13 mouse cellular contexts compared by ENCODE assay signal in the genomic region with DNA sequence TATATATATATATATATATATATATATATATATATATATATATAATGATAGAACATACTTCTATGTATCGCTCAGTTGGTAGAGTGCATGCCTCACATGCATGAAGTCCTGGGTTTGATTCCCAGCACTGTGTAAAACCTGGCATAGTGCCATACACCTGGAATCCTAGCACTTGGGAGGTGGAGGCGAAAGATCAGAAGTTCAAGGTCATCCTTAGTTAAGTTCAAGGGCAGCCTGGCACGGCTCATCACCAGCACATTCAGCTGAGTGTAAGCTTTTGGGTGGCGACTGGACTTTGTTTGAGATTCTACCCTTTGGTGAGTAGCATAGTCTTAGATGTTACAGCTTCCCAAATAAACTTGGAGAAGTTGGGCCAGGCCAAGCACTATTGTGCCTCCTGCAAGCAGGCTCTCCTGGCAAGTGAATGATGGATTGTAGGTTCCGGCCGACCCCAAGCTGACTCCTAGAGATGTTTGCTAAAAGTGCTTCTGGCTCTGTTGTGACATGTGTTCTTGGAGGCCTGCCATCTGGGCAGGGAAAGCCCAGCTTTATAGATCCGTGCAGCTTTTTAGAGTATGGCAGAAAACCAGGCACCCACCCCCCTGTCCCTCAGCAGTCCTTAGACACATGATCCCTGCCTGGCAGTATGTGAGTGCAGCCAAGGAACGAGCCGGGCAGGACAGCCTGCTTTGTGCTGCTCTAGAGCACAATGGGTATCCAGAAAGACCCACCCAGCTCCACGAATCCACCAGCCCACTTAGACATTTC. TPM values are rescaled to one million over a fixed set of nuclear protein-coding genes. Genes with fewer than 3 reads are reported as not detected.
DNase-seq lines count a peak whose midpoint lies in the region; ATAC-seq and TF ChIP-seq lines count a peak whose summit lies in the region.
"Had no signal": no experiment of that assay in that cellular context is flagged by ENCODE, and none has a peak within 500 bp of the region (broad histone marks: within the 10 kb centered on the region; RNA-seq: fewer than 3 reads in every experiment).

No protein-coding gene starts in this region.

- no peaks in the 10 kb centered on the region for H3K9me3 ChIP-seq in hindbrain, embryonic 14.5 days (ENCODE audit: control insufficient read depth, low read length)
- no peaks in the 10 kb centered on the region for H3K9me3 ChIP-seq in hindbrain, embryonic 11.5 days (ENCODE audit: control insufficient read depth, low read length)
- H3K9me3 ChIP-seq in midbrain, postnatal 0 days (ENCODE audit: low read length): no peaks in the 10 kb centered on the region
- H3K9me3 ChIP-seq in midbrain, embryonic 16.5 days (replicated peaks; ENCODE audit: control insufficient read depth, low read length, poor library complexity, severe bottlenecking): no peaks in the 10 kb centered on the region
- no peaks in the 10 kb centered on the region for H3K9me3 ChIP-seq in embryonic facial prominence, embryonic 15.5 days (replicated peaks)
- no peaks in the 10 kb centered on the region; the same call in 1 of the 2 replicates for H3K9me3 ChIP-seq in stomach, embryonic 16.5 days (replicated peaks; ENCODE audit: control insufficient read depth, low read length)
- H3K9me3 ChIP-seq: heart, embryonic 15.5 days had no signal

- peak; percentile 56 for DNase-seq in hindbrain, embryonic 14.5 days (ENCODE audit: low spot score)
- DNase-seq in hindbrain, embryonic 11.5 days (ENCODE audit: low spot score): no peak
- DNase-seq in midbrain, postnatal 0 days (ENCODE audit: low spot score): peak; percentile 65
- DNase-seq: gastrocnemius, postnatal 14 days had no signal

- H3K4me2 ChIP-seq in hindbrain, embryonic 14.5 days (replicated peaks): no peak overlapping the region
- no peak overlapping the region for H3K4me2 ChIP-seq in hindbrain, embryonic 11.5 days (replicated peaks; ENCODE audit: low read depth, low read length)
- no peak overlapping the region for H3K4me2 ChIP-seq in midbrain, postnatal 0 days (ENCODE audit: low read depth, low read length, poor library complexity, severe bottlenecking)
- no peak overlapping the region for H3K4me2 ChIP-seq in midbrain, embryonic 16.5 days (ENCODE audit: low read length)
- H3K4me2 ChIP-seq in embryonic facial prominence, embryonic 15.5 days (replicated peaks): no peak overlapping the region
- H3K4me2 ChIP-seq in stomach, embryonic 16.5 days (ENCODE audit: low read depth, low read length): no peak overlapping the region
- H3K4me2 ChIP-seq: heart, embryonic 15.5 days had no signal

- H3K27ac ChIP-seq in hindbrain, embryonic 14.5 days: no peak overlapping the region
- H3K27ac ChIP-seq in hindbrain, embryonic 11.5 days (ENCODE audit: low read depth, low read length): no peak overlapping the region
- H3K27ac ChIP-seq in midbrain, postnatal 0 days (ENCODE audit: low read depth, low read length): no peak overlapping the region
- no peak overlapping the region for H3K27ac ChIP-seq in midbrain, embryonic 16.5 days (ENCODE audit: low read length)
- no peak overlapping the region for H3K27ac ChIP-seq in embryonic facial prominence, embryonic 15.5 days (replicated peaks)
- H3K27ac ChIP-seq in stomach, embryonic 16.5 days (ENCODE audit: low read length): no peak overlapping the region
- H3K27ac ChIP-seq: heart, embryonic 15.5 days; left cerebral cortex, adult 2 months; macrophage had no signal

- no peak overlapping the region for H3K4me3 ChIP-seq in hindbrain, embryonic 14.5 days (replicated peaks; ENCODE audit: low read length)
- no peak overlapping the region for H3K4me3 ChIP-seq in hindbrain, embryonic 11.5 days (ENCODE audit: low read depth, low read length)
- H3K4me3 ChIP-seq in midbrain, postnatal 0 days (ENCODE audit: low read depth, low read length): no peak overlapping the region
- no peak overlapping the region for H3K4me3 ChIP-seq in midbrain, embryonic 16.5 days (ENCODE audit: low read depth, low read length)
- H3K4me3 ChIP-seq in embryonic facial prominence, embryonic 15.5 days (replicated peaks): no peak overlapping the region
- H3K4me3 ChIP-seq in stomach, embryonic 16.5 days (replicated peaks; ENCODE audit: low read length): no peak overlapping the region
- H3K4me3 ChIP-seq: heart, embryonic 15.5 days; left cerebral cortex, adult 2 months; myocyte had no signal

- H3K9ac ChIP-seq in hindbrain, embryonic 14.5 days: no peak overlapping the region
- H3K9ac ChIP-seq in hindbrain, embryonic 11.5 days (ENCODE audit: low read depth, low read length): no peak overlapping the region
- H3K9ac ChIP-seq in midbrain, postnatal 0 days (replicated peaks; ENCODE audit: low read length, poor library complexity, severe bottlenecking): no peak overlapping the region
- H3K9ac ChIP-seq in midbrain, embryonic 16.5 days (ENCODE audit: low read depth, low read length): no peak overlapping the region
- H3K9ac ChIP-seq in embryonic facial prominence, embryonic 15.5 days: no peak overlapping the region
- no peak overlapping the region for H3K9ac ChIP-seq in stomach, embryonic 16.5 days (ENCODE audit: low read length)
- H3K9ac ChIP-seq: heart, embryonic 15.5 days had no signal

- H3K36me3 ChIP-seq in hindbrain, embryonic 14.5 days (replicated peaks; ENCODE audit: control insufficient read depth, insufficient read depth): no peaks in the 10 kb centered on the region
- H3K36me3 ChIP-seq in hindbrain, embryonic 11.5 days (ENCODE audit: control insufficient read depth, insufficient read depth, low read length): no peaks in the 10 kb centered on the region
- no peaks in the 10 kb centered on the region for H3K36me3 ChIP-seq in midbrain, postnatal 0 days (ENCODE audit: insufficient read depth, low read length)
- no peaks in the 10 kb centered on the region for H3K36me3 ChIP-seq in midbrain, embryonic 16.5 days (ENCODE audit: control insufficient read depth, insufficient read depth, low read length)
- H3K36me3 ChIP-seq in embryonic facial prominence, embryonic 15.5 days: no peaks in the 10 kb centered on the region
- no peaks in the 10 kb centered on the region for H3K36me3 ChIP-seq in stomach, embryonic 16.5 days (ENCODE audit: control insufficient read depth, insufficient read depth, low read length)
- H3K36me3 ChIP-seq: heart, embryonic 15.5 days had no signal

- H3K4me1 ChIP-seq in hindbrain, embryonic 14.5 days (replicated peaks; ENCODE audit: control insufficient read depth, insufficient read depth, low read length): peaks cover 23% of the 10 kb centered on the region
- peaks cover 11% of the 10 kb centered on the region for H3K4me1 ChIP-seq in hindbrain, embryonic 11.5 days (replicated peaks; ENCODE audit: control insufficient read depth, insufficient read depth, low read length)
- peaks cover 9% of the 10 kb centered on the region for H3K4me1 ChIP-seq in midbrain, postnatal 0 days (ENCODE audit: insufficient read depth, low read length)
- peaks cover 8% of the 10 kb centered on the region; the same call in 1 of the 2 replicates for H3K4me1 ChIP-seq in midbrain, embryonic 16.5 days (ENCODE audit: control insufficient read depth, insufficient read depth, low read length)
- peaks cover 39% of the 10 kb centered on the region for H3K4me1 ChIP-seq in embryonic facial prominence, embryonic 15.5 days
- H3K4me1 ChIP-seq in stomach, embryonic 16.5 days (ENCODE audit: control insufficient read depth, insufficient read depth, low read length): peaks cover 9% of the 10 kb centered on the region

- no peak for TF ChIP-seq CTCF in midbrain, postnatal 0 days (IDR thresholded peaks at IDR 0.05)

- WGBS in hindbrain, embryonic 14.5 days: 48% methylated on average over 10 of the region's 10 CpGs
- 50% methylated on average over 10 of the region's 10 CpGs for WGBS in hindbrain, embryonic 11.5 days
- WGBS in midbrain, postnatal 0 days: 64% methylated on average over 10 of the region's 10 CpGs
- WGBS in midbrain, embryonic 16.5 days: 65% methylated on average over 10 of the region's 10 CpGs
- WGBS in embryonic facial prominence, embryonic 15.5 days: 45% methylated on average over 10 of the region's 10 CpGs
- 38% methylated on average over 10 of the region's 10 CpGs for WGBS in stomach, embryonic 16.5 days

- peak; percentile 55; the same call in 1 of the 2 replicates for ATAC-seq in hindbrain, embryonic 14.5 days (ENCODE audit: low FRiP score)
- no peak for ATAC-seq in hindbrain, embryonic 11.5 days (ENCODE audit: low FRiP score)
- ATAC-seq in midbrain, postnatal 0 days (ENCODE audit: low FRiP score): no peak
- ATAC-seq in midbrain, embryonic 16.5 days: no peak
- peak; percentile 63; the same call in 1 of the 2 replicates for ATAC-seq in embryonic facial prominence, embryonic 15.5 days (ENCODE audit: insufficient number of reproducible peaks, low FRiP score, low TSS enrichment, low read depth)
- ATAC-seq in stomach, embryonic 16.5 days (ENCODE audit: insufficient read depth, low FRiP score): peak; percentile 56
- ATAC-seq in activated CD4-positive, CD25-positive, alpha-beta regulatory T cell, adult 4 months: no peak
- ATAC-seq: intestine, embryonic 16.5 days had no signal

- H3K27me3 ChIP-seq in hindbrain, embryonic 14.5 days (ENCODE audit: control insufficient read depth, insufficient read depth, low read length): peaks cover 47% of the 10 kb centered on the region
- H3K27me3 ChIP-seq in hindbrain, embryonic 11.5 days (ENCODE audit: control insufficient read depth, insufficient read depth, low read length): peaks cover 38% of the 10 kb centered on the region
- H3K27me3 ChIP-seq in midbrain, postnatal 0 days (ENCODE audit: insufficient read depth, low read length): peaks cover 15% of the 10 kb centered on the region; the same call in 1 of the 2 replicates
- H3K27me3 ChIP-seq in midbrain, embryonic 16.5 days (ENCODE audit: control insufficient read depth, insufficient read depth, low read depth, low read length): peaks cover 17% of the 10 kb centered on the region
- H3K27me3 ChIP-seq in embryonic facial prominence, embryonic 15.5 days: peaks cover 52% of the 10 kb centered on the region
- H3K27me3 ChIP-seq in stomach, embryonic 16.5 days (ENCODE audit: control insufficient read depth, insufficient read depth, low read length): peaks cover 39% of the 10 kb centered on the region

RNA-seq across cellular contexts. Expression of a gene that starts 2.2 kb away (rescaled TPM):
- polyA plus RNA-seq in hindbrain, embryonic 14.5 days (2014; fragmentation: Nextera tagmentation; extraction: Ambion mirVana): 15.6 and 17.4 TPM in 2 replicates
- polyA plus RNA-seq in hindbrain, embryonic 11.5 days (2014; fragmentation: Nextera tagmentation; extraction: Ambion mirVana): 4.3 and 5.0 TPM in 2 replicates
- total RNA-seq in midbrain, postnatal 0 days (2014; rRNA removed): 35.1 and 41.8 TPM in 2 replicates
- 17.7 and 18.1 TPM in 2 replicates for polyA plus RNA-seq in midbrain, postnatal 0 days (2015; fragmentation: Nextera tagmentation; extraction: Ambion mirVana)
- polyA plus RNA-seq in midbrain, embryonic 16.5 days (2015; fragmentation: Nextera tagmentation; extraction: Ambion mirVana): 20.5 and 21.3 TPM in 2 replicates
- 1.0 and 1.9 TPM in 2 replicates for polyA plus RNA-seq in embryonic facial prominence, embryonic 15.5 days (2015; fragmentation: Nextera tagmentation; extraction: Ambion mirVana)
- polyA plus RNA-seq in stomach, embryonic 16.5 days (2015; fragmentation: Nextera tagmentation; extraction: Ambion mirVana): 1.2 TPM in 2 replicates
- polyA plus RNA-seq in activated CD4-positive, CD25-positive, alpha-beta regulatory T cell, adult 4 months (2017; shearing (Covaris generic)): under 1 TPM; 0.14 to 0.28 TPM
- polyA plus RNA-seq: macrophage had no signal

RNA-seq across cellular contexts. Expression of a gene that starts 42.1 kb away (rescaled TPM):
- 21.1 and 23.2 TPM in 2 replicates for polyA plus RNA-seq in hindbrain, embryonic 14.5 days (2014; fragmentation: Nextera tagmentation; extraction: Ambion mirVana)
- polyA plus RNA-seq in hindbrain, embryonic 11.5 days (2014; fragmentation: Nextera tagmentation; extraction: Ambion mirVana): 21.7 and 25.7 TPM in 2 replicates
- total RNA-seq in midbrain, postnatal 0 days (2014; rRNA removed): 18.5 and 22.5 TPM in 2 replicates
- 18.1 and 19.6 TPM in 2 replicates for polyA plus RNA-seq in midbrain, postnatal 0 days (2015; fragmentation: Nextera tagmentation; extraction: Ambion mirVana)
- 23.7 and 24.3 TPM in 2 replicates for polyA plus RNA-seq in midbrain, embryonic 16.5 days (2015; fragmentation: Nextera tagmentation; extraction: Ambion mirVana)
- 18.7 and 19.7 TPM in 2 replicates for polyA plus RNA-seq in embryonic facial prominence, embryonic 15.5 days (2015; fragmentation: Nextera tagmentation; extraction: Ambion mirVana)
- polyA plus RNA-seq in stomach, embryonic 16.5 days (2015; fragmentation: Nextera tagmentation; extraction: Ambion mirVana): 17.6 and 20.4 TPM in 2 replicates
- polyA plus RNA-seq in activated CD4-positive, CD25-positive, alpha-beta regulatory T cell, adult 4 months (2017; shearing (Covaris generic)): 1 to 10 TPM; 9.5 to 9.8 TPM

Comparison
In these comparisons a context has a peak if more than half of its experiments do, and no peak if none do; other contexts are left out.
1. ATAC-seq: peak in hindbrain, embryonic 14.5 days (single experiment), embryonic facial prominence, embryonic 15.5 days (single experiment) and stomach, embryonic 16.5 days (single experiment); none in hindbrain, embryonic 11.5 days (single experiment), midbrain, postnatal 0 days (single experiment), midbrain, embryonic 16.5 days (single experiment) and activated CD4-positive, CD25-positive, alpha-beta regulatory T cell, adult 4 months (single experiment).